Mouse (Mus musculus) CH12.LX (cell line): ENCODE results near the gene Nfe2l1. TPM values are rescaled to one million over a fixed set of nuclear protein-coding genes. Genes with fewer than 3 reads are reported as not detected.

Experiments used
- DNase-seq: peaks from one replicate; pipeline ENCODE4 v3.0.0-alpha.2; 2013; ENCODE audit errors: extremely low read depth
- H3K27ac ChIP-seq: 2 replicates; pipeline ENCODE4 v1.5.1; 2012; ENCODE audit warnings: low read depth, mild to moderate bottlenecking, control low read depth, moderate library complexity; ENCODE audit not compliant: insufficient read depth
- H3K27me3 ChIP-seq: replicated peaks from 2 replicates; pipeline ENCODE3; 2012; ENCODE audit warnings: inconsistent platforms
- H3K36me3 ChIP-seq, 2 experiments: replicated peaks in 1 of 2; 2 replicates each; pipeline versions ENCODE3 to v1.6.1; 2012; ENCODE audit warnings: inconsistent platforms in 1 of 2, low read length in 1 of 2, mild to moderate bottlenecking in 1 of 2, mixed read lengths in 1 of 2, moderate library complexity in 1 of 2; ENCODE audit not compliant: control insufficient read depth in 1 of 2, insufficient read depth in 1 of 2
- H3K4me1 ChIP-seq, 2 experiments: 2 replicates each; pipeline ENCODE4 v1.6.1; 2012; ENCODE audit warnings: inconsistent platforms in 1 of 2, moderate library complexity in 1 of 2; ENCODE audit not compliant: insufficient read depth in 2 of 2, control insufficient read depth in 1 of 2
- H3K4me2 ChIP-seq: 2 replicates; pipeline ENCODE4 v1.6.1; 2012; ENCODE audit warnings: low read depth, mild to moderate bottlenecking, control low read depth; ENCODE audit not compliant: poor library complexity, insufficient read depth, severe bottlenecking
- H3K4me3 ChIP-seq, 3 experiments: fragments of 150-350 bp in 1 of 3; sonication (generic) in 1 of 3; replicated peaks in 1 of 3; 2 replicates each; pipeline versions ENCODE3 to v1.5.1; 2011 to 2012; ENCODE audit warnings: low read depth in 2 of 3, low read length in 2 of 3, mild to moderate bottlenecking in 2 of 3, moderate library complexity in 2 of 3, control low read depth in 1 of 3, improper control_type of control experiment in 1 of 3, inconsistent platforms in 1 of 3, mixed read lengths in 1 of 3; ENCODE audit not compliant: poor library complexity in 1 of 3
- H3K79me2 ChIP-seq: replicated peaks from 2 replicates; pipeline ENCODE4 v1.6.1; 2012; ENCODE audit warnings: mild to moderate bottlenecking, moderate library complexity; ENCODE audit not compliant: control insufficient read depth, poor library complexity, insufficient read depth, severe bottlenecking; ENCODE audit errors: extremely low read depth
- H3K9ac ChIP-seq: 2 replicates; pipeline ENCODE4 v1.6.1; 2012; ENCODE audit warnings: low read depth, mild to moderate bottlenecking, control low read depth, moderate library complexity; ENCODE audit not compliant: insufficient read depth
- H3K9me3 ChIP-seq: replicated peaks from 2 replicates; pipeline ENCODE3; 2012; ENCODE audit warnings: low read length, inconsistent platforms, mixed read lengths
- CHD1 ChIP-seq: IDR thresholded peaks from 2 replicates; pipeline ENCODE4 v1.6.1; 2012; ENCODE audit warnings: low read depth, low read length, improper control_type of control experiment, inconsistent platforms
- CHD2 ChIP-seq: IDR thresholded peaks from 2 replicates; pipeline ENCODE4 v1.6.1; 2011; ENCODE audit warnings: low read length, improper control_type of control experiment
- E2F4 ChIP-seq: IDR thresholded peaks from 2 replicates; pipeline ENCODE4 v1.6.1; 2011; ENCODE audit warnings: low read depth, low read length, improper control_type of control experiment; ENCODE audit not compliant: insufficient replicate concordance
- HCFC1 ChIP-seq: IDR thresholded peaks from 2 replicates; pipeline ENCODE4 v1.6.1; 2012; ENCODE audit warnings: low read depth, mild to moderate bottlenecking, inconsistent platforms, low read length, improper control_type of control experiment
- IRF4 ChIP-seq: IDR thresholded peaks from 2 replicates; pipeline ENCODE4 v1.6.1; 2014; ENCODE audit warnings: low read depth, mild to moderate bottlenecking, inconsistent platforms, low read length, improper control_type of control experiment
- JUN ChIP-seq: IDR thresholded peaks from 2 replicates; pipeline ENCODE4 v1.6.1; 2011; ENCODE audit warnings: low read depth, mild to moderate bottlenecking, low read length, improper control_type of control experiment, moderate library complexity; ENCODE audit not compliant: insufficient read depth
- KAT2A ChIP-seq: IDR thresholded peaks from 2 replicates; pipeline ENCODE4 v1.6.1; 2012; ENCODE audit warnings: low read length, improper control_type of control experiment, inconsistent platforms; ENCODE audit not compliant: insufficient replicate concordance
- MAX ChIP-seq: IDR thresholded peaks from 2 replicates; pipeline ENCODE4 v1.6.1; 2011; ENCODE audit warnings: low read length, improper control_type of control experiment
- MAZ ChIP-seq: IDR thresholded peaks from 2 replicates; pipeline ENCODE4 v1.6.1; 2012; ENCODE audit warnings: low read depth, mild to moderate bottlenecking, inconsistent platforms, low read length, improper control_type of control experiment, moderate library complexity
- MEF2A ChIP-seq: IDR thresholded peaks from 2 replicates; pipeline ENCODE4 v1.6.1; 2014; ENCODE audit warnings: low read depth, mild to moderate bottlenecking, inconsistent platforms, low read length, improper control_type of control experiment, borderline replicate concordance
- MXI1 ChIP-seq: IDR thresholded peaks from 2 replicates; pipeline ENCODE4 v1.6.1; 2011; ENCODE audit warnings: mild to moderate bottlenecking, low read depth, low read length, improper control_type of control experiment
- MYC ChIP-seq: IDR thresholded peaks from 2 replicates; pipeline ENCODE4 v1.6.1; 2011; ENCODE audit warnings: low read depth, mild to moderate bottlenecking, improper control_type of control experiment, low read length
- POLR2A ChIP-seq: IDR thresholded peaks from 2 replicates; pipeline ENCODE4 v1.6.1; 2011; ENCODE audit warnings: low read depth, mild to moderate bottlenecking, improper control_type of control experiment, low read length
- SIN3A ChIP-seq: IDR thresholded peaks from 2 replicates; pipeline ENCODE4 v1.6.1; 2012; ENCODE audit warnings: low read length, improper control_type of control experiment, inconsistent platforms
- SMC3 ChIP-seq: IDR thresholded peaks from 2 replicates; pipeline ENCODE4 v1.6.1; 2011; ENCODE audit warnings: low read depth, low read length, improper control_type of control experiment
- TCF12 ChIP-seq: IDR thresholded peaks from 2 replicates; pipeline ENCODE4 v1.6.1; 2014; ENCODE audit warnings: low read depth, mild to moderate bottlenecking, inconsistent platforms, low read length, improper control_type of control experiment
- UBTF ChIP-seq: IDR thresholded peaks from 2 replicates; pipeline ENCODE4 v1.6.1; 2012; ENCODE audit warnings: low read depth, mild to moderate bottlenecking, inconsistent platforms, low read length, improper control_type of control experiment, moderate library complexity
- USF1 ChIP-seq: IDR thresholded peaks from 2 replicates; pipeline ENCODE4 v1.6.1; 2014; ENCODE audit warnings: low read depth, mild to moderate bottlenecking, inconsistent platforms, low read length, improper control_type of control experiment
- ZKSCAN1 ChIP-seq: IDR thresholded peaks from 2 replicates; pipeline ENCODE4 v1.6.1; 2012; ENCODE audit warnings: low read depth, inconsistent platforms, low read length, improper control_type of control experiment, borderline replicate concordance
- ZMIZ1 ChIP-seq: IDR thresholded peaks from 2 replicates; pipeline ENCODE4 v1.6.1; 2012; ENCODE audit warnings: low read depth, mild to moderate bottlenecking, inconsistent platforms, low read length, improper control_type of control experiment
- dilution Hi-C: fragments of 300-500 bp; cut with MboI; formaldehyde crosslinking; loops from 2 replicates; pipeline ENCODE4 v1.14.3; 2020; ENCODE audit warnings: low sequenced_read_pairs; ENCODE audit not compliant: extremely low pct_unique_long_range_greater_than_20kb, extremely low pct_ligation_motif_present
- in situ Hi-C: fragments of 300-500 bp; cut with MboI; formaldehyde crosslinking; loops from 3 replicates; pipeline ENCODE4 v1.14.3; 2019; ENCODE audit warnings: low sequenced_read_pairs, low pct_ligation_motif_present, low pct_unique_long_range_greater_than_20kb, mixed read lengths
- polyA plus RNA-seq: library from polyadenylated mRNA; unstranded; fragments of >175 nt; gene quantifications from 2 replicates; pipeline ENCODE4 v1.2.1, GENCODE M21; 2012; ENCODE audit warnings: low read depth; ENCODE audit not compliant: insufficient read length
- total RNA-seq, 2 experiments: library from RNA; depleted of rRNA; stranded (reverse); fragments of 300-350 nt in 1 of 2; fragments of >200 nt in 1 of 2; gene quantifications; 2 replicates each; pipeline ENCODE4 v1.2.3; 2012 to 2014

Gene Nfe2l1
- total and polyA plus RNA-seq, 3 experiments: 77.7 to 169 (median 145) TPM

DNA sequence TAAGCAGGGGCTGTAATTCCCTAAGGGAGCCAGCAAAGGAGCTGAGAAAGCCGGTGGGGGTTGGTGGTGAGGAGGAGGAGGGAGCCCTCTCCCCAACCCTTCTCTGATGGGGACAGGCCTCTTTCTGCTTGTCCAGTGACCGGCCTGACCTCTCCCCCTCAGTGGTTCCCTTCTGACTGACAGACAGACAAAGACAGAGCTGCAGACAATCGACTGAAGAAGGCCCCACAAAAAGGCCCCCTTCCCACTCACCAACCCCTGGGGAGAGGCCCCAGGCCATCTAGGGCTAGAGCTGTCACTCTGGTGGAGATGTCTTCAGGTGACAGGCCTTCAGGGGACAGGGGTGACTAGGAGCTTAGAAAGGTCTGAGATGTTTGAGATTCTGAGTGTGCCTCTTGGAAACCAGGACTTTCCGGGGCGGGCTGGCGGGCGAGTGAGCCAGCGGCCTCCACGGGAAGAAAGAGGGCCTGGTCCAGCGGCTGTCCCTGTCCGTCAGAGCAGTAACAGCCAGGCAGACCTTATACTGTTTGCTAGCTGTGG lies 43.9 kb upstream of the Nfe2l1 start:
- no peak overlapping the region for H3K4me3 ChIP-seq

DNA sequence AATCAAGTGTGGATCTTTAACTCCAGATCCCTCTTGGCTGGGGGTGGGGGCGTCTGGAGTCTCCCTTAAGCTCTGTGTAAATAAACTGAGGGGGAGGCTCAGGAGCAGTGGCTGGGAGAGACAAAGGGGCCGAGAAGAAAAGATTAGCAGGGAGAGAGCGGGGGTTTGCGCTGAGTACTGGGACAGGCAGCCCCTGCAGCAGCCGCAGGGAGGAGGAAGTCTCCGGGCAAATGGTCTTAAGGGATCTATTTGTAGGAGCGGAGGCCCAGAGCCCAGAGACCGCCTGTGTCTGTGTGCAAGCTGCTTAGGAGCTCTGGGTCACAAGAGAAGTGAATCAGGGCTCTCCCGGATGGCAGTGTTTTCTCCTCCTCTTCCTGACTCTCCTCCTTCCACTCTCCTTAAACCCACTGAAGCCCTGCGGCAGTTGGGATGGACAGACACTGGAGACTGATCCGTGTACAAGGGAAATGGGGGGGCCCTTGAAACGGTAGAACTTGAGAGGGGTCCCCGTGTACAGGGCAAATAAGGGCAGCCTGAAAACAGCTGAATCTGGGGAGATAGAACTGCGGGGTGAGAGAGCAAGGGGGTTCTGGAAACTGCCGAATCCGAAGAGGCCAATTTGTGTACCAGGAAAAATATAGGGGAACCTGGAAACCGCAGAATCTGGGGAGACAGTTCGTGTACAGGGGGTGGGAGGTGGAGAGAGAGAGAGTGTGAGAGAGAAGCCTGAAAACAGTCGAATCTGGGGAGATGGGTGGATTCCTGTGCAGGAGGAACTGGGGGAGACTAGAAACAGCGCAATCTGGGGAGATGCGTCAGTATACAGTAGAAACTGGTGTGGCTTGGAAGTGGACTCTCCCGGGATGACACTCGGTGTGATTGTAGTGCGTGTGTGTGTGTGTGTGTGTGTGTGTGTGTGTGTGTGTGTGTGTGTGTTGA lies 42.9 kb upstream of the Nfe2l1 start:
- Histone ChIP-seq H3K9ac (no peak overlapping the region), H3K4me3 (no peak overlapping the region), H3K27ac (no peak overlapping the region), H3K79me2 (no peaks in the 10 kb centered on the region), H3K4me2 (no peak overlapping the region), H3K9me3 (no peaks in the 10 kb centered on the region), H3K36me3 (no peaks in the 10 kb centered on the region), H3K4me1 (peaks cover 0 to 18% of the 10 kb centered on the region in 2 experiments; a peak in 3 of 4 replicates), H3K27me3 (peaks cover 70% of the 10 kb centered on the region)
- no peak for DNase-seq
- TF ChIP-seq USF1 (no peak), IRF4 (no peak), MAX (no peak), KAT2A (no peak), MXI1 (no peak), MEF2A (no peak), ZKSCAN1 (no peak), MAZ (no peak), CHD1 (no peak), TCF12 (no peak), POLR2A (no peak), ZMIZ1 (no peak), HCFC1 (no peak), UBTF (no peak), SIN3A (no peak), E2F4 (no peak), CHD2 (no peak)
- in situ Hi-C loops: loop anchor here (5.0 to 25.0 kb wide), 3 partner anchors 40 to 435 kb away; no protein-coding TSS in a partner anchor
- dilution Hi-C loops: no loop called here

More for the DNA sequence above, 43.9 kb upstream of the Nfe2l1 start:
- DNase-seq: no peak
- Histone ChIP-seq H3K4me1 (peaks cover 4 to 28% of the 10 kb centered on the region in 2 experiments; a peak in 3 of 4 replicates), H3K36me3 (no peaks in the 10 kb centered on the region), H3K9me3 (no peaks in the 10 kb centered on the region), H3K9ac (no peak overlapping the region), H3K79me2 (no peaks in the 10 kb centered on the region), H3K27ac (no peak overlapping the region), H3K27me3 (peaks cover 80% of the 10 kb centered on the region), H3K4me2 (no peak overlapping the region)
- in situ Hi-C loops: loop anchor here (5.0 to 25.0 kb wide), 3 partner anchors 39 to 436 kb away; no protein-coding TSS in a partner anchor
- dilution Hi-C loops: no loop called here
- TF ChIP-seq USF1 (no peak), TCF12 (no peak), JUN (no peak), MYC (no peak), SMC3 (no peak), MEF2A (no peak)
